Mouse (Mus musculus) MEL (cell line): ENCODE measurements around the gene Gcm2. TPM values are rescaled to one million over a fixed set of nuclear protein-coding genes. Genes with fewer than 3 reads are reported as not detected.

Source experiments
- DNase-seq: peaks from one replicate; pipeline ENCODE4 v3.0.0; 2011; ENCODE audit warnings: low read depth, low spot score
- H3K27ac ChIP-seq: 2 replicates; pipeline ENCODE4 v1.5.1; 2012; ENCODE audit warnings: low read depth, mild to moderate bottlenecking, control low read depth, low read length, moderate library complexity; ENCODE audit not compliant: control insufficient read depth
- H3K27me3 ChIP-seq, 2 experiments: fragments of 150-350 bp in 1 of 2; sonication (generic) in 1 of 2; 2 replicates each; pipeline ENCODE4 v1.6.1; 2012; ENCODE audit warnings: low read length in 2 of 2, mild to moderate bottlenecking in 2 of 2, improper control_type of control experiment in 1 of 2, moderate library complexity in 1 of 2; ENCODE audit not compliant: insufficient read depth in 2 of 2, control insufficient read depth in 1 of 2
- H3K36me3 ChIP-seq, 2 experiments: 2 replicates each; pipeline ENCODE4 v1.6.1; 2012 to 2014; ENCODE audit warnings: low read length in 2 of 2, improper control_type of control experiment in 1 of 2, inconsistent platforms in 1 of 2, mild to moderate bottlenecking in 1 of 2; ENCODE audit not compliant: insufficient read depth in 2 of 2, control insufficient read depth in 1 of 2
- H3K4me1 ChIP-seq, 2 experiments: fragments of 150-350 bp in 1 of 2; sonication (generic) in 1 of 2; 2 replicates each; pipeline ENCODE4 v1.6.1; 2012; ENCODE audit warnings: low read length in 2 of 2, improper control_type of control experiment in 1 of 2, mild to moderate bottlenecking in 1 of 2; ENCODE audit not compliant: insufficient read depth in 2 of 2, control insufficient read depth in 1 of 2
- H3K4me3 ChIP-seq, 2 experiments: fragments of 150-350 bp in 1 of 2; sonication (generic) in 1 of 2; 2 replicates each; pipeline ENCODE4 v1.5.1; 2012; ENCODE audit warnings: low read depth in 2 of 2, low read length in 2 of 2, mild to moderate bottlenecking in 2 of 2, moderate library complexity in 2 of 2, control low read depth in 1 of 2, improper control_type of control experiment in 1 of 2; ENCODE audit not compliant: control insufficient read depth in 1 of 2, insufficient read depth in 1 of 2
- H3K79me2 ChIP-seq: 2 replicates; pipeline ENCODE4 v1.6.1; 2012; ENCODE audit warnings: mild to moderate bottlenecking, low read length, moderate library complexity; ENCODE audit not compliant: control insufficient read depth, poor library complexity, insufficient read depth
- H3K9ac ChIP-seq: 2 replicates; pipeline ENCODE4 v1.6.1; 2012; ENCODE audit warnings: low read depth, mild to moderate bottlenecking, control low read depth, low read length, moderate library complexity; ENCODE audit not compliant: control insufficient read depth, poor library complexity, severe bottlenecking
- H3K9me3 ChIP-seq: fragments of 150-350 bp; sonication (generic); replicated peaks from 2 replicates; pipeline ENCODE4 v1.6.1; 2012; ENCODE audit warnings: mild to moderate bottlenecking, low read length, improper control_type of control experiment, moderate library complexity; ENCODE audit not compliant: insufficient read depth
- CHD1 ChIP-seq: IDR thresholded peaks from 2 replicates; pipeline ENCODE4 v1.6.1; 2012; ENCODE audit warnings: low read depth, mild to moderate bottlenecking, inconsistent platforms, low read length, improper control_type of control experiment
- CTCF ChIP-seq, 3 experiments: IDR thresholded peaks in 2 of 3; conservative IDR thresholded peaks in 1 of 3; 2 replicates each; pipeline ENCODE4 v1.5.1; 2011 to 2012; ENCODE audit warnings: low read length in 3 of 3, low read depth in 2 of 3, mild to moderate bottlenecking in 2 of 3, improper control_type of control experiment in 1 of 3, inconsistent platforms in 1 of 3, mixed read lengths in 1 of 3, moderate library complexity in 1 of 3; ENCODE audit not compliant: control insufficient read depth in 1 of 3, insufficient read depth in 1 of 3, poor library complexity in 1 of 3, severe bottlenecking in 1 of 3
- E2F4 ChIP-seq: IDR thresholded peaks from 2 replicates; pipeline ENCODE4 v1.6.1; 2011; ENCODE audit warnings: low read depth, low read length, improper control_type of control experiment, borderline replicate concordance
- ELF1 ChIP-seq: IDR thresholded peaks from 2 replicates; pipeline ENCODE4 v1.6.1; 2014; ENCODE audit warnings: low read depth, mild to moderate bottlenecking, inconsistent platforms, low read length, improper control_type of control experiment, moderate library complexity
- EP300 ChIP-seq, 2 experiments: IDR thresholded peaks; 2 replicates each; pipeline ENCODE4 v1.6.1; 2011; ENCODE audit warnings: improper control_type of control experiment in 2 of 2, low read length in 2 of 2, low read depth in 1 of 2, mild to moderate bottlenecking in 1 of 2
- ETS1 ChIP-seq: IDR thresholded peaks from 2 replicates; pipeline ENCODE4 v1.6.1; 2012; ENCODE audit warnings: low read depth, mild to moderate bottlenecking, inconsistent platforms, low read length, improper control_type of control experiment, moderate library complexity
- GABPA ChIP-seq: IDR thresholded peaks from 2 replicates; pipeline ENCODE4 v1.6.1; 2012; ENCODE audit warnings: low read depth, mild to moderate bottlenecking, inconsistent platforms, low read length, improper control_type of control experiment, moderate library complexity
- GATA1 ChIP-seq: IDR thresholded peaks from 2 replicates; pipeline ENCODE4 v1.6.1; 2011; ENCODE audit warnings: low read depth, low read length, improper control_type of control experiment
- HCFC1 ChIP-seq: IDR thresholded peaks from 2 replicates; pipeline ENCODE4 v1.6.1; 2012; ENCODE audit warnings: low read depth, mild to moderate bottlenecking, inconsistent platforms, low read length, improper control_type of control experiment, moderate library complexity
- JUND ChIP-seq: IDR thresholded peaks from 2 replicates; pipeline ENCODE4 v1.6.1; 2011; ENCODE audit warnings: low read depth, mild to moderate bottlenecking, improper control_type of control experiment, low read length
- KAT2A ChIP-seq: conservative IDR thresholded peaks from 2 replicates; pipeline ENCODE4 v1.6.1; 2012; ENCODE audit warnings: low read depth, low read length, improper control_type of control experiment, inconsistent platforms
- MAFK ChIP-seq: IDR thresholded peaks from 2 replicates; pipeline ENCODE4 v1.6.1; 2011; ENCODE audit warnings: low read depth, mild to moderate bottlenecking, low read length, improper control_type of control experiment, borderline replicate concordance
- MXI1 ChIP-seq: IDR thresholded peaks from 2 replicates; pipeline ENCODE4 v1.6.1; 2011; ENCODE audit warnings: mild to moderate bottlenecking, low read depth, low read length, improper control_type of control experiment
- MYB ChIP-seq: IDR thresholded peaks from 2 replicates; pipeline ENCODE4 v1.6.1; 2011; ENCODE audit warnings: mild to moderate bottlenecking, low read depth, low read length, improper control_type of control experiment
- MYC ChIP-seq: IDR thresholded peaks from 2 replicates; pipeline ENCODE4 v1.6.1; 2011; ENCODE audit warnings: low read depth, mild to moderate bottlenecking, low read length, improper control_type of control experiment, moderate library complexity
- NELFE ChIP-seq: IDR thresholded peaks from 2 replicates; pipeline ENCODE4 v1.6.1; 2011; ENCODE audit warnings: low read depth, low read length, improper control_type of control experiment
- POLR2A ChIP-seq, 2 experiments: IDR thresholded peaks; 2 replicates each; pipeline ENCODE4 v1.6.1; 2011 to 2012; ENCODE audit warnings: low read length in 2 of 2, mild to moderate bottlenecking in 2 of 2, control low read depth in 1 of 2, improper control_type of control experiment in 1 of 2, low read depth in 1 of 2, moderate library complexity in 1 of 2; ENCODE audit not compliant: control insufficient read depth in 1 of 2, insufficient read depth in 1 of 2, poor library complexity in 1 of 2
- POLR2AphosphoS5 ChIP-seq: IDR thresholded peaks from 2 replicates; pipeline ENCODE4 v1.6.1; 2012; ENCODE audit warnings: low read depth, borderline replicate concordance, mild to moderate bottlenecking, inconsistent platforms, low read length, moderate library complexity, mixed read lengths
- RCOR1 ChIP-seq: IDR thresholded peaks from 2 replicates; pipeline ENCODE4 v1.6.1; 2012; ENCODE audit warnings: low read depth, mild to moderate bottlenecking, inconsistent platforms, low read length, improper control_type of control experiment
- SIN3A ChIP-seq: IDR thresholded peaks from 2 replicates; pipeline ENCODE4 v1.6.1; 2012; ENCODE audit warnings: low read length, improper control_type of control experiment, inconsistent platforms
- TAL1 ChIP-seq: IDR thresholded peaks from 2 replicates; pipeline ENCODE4 v1.6.1; 2012; ENCODE audit warnings: mild to moderate bottlenecking, inconsistent platforms, low read length, moderate library complexity, mixed read lengths
- TBP ChIP-seq: IDR thresholded peaks from 2 replicates; pipeline ENCODE4 v1.8.0; 2011; ENCODE audit warnings: low read depth, low read length, improper control_type of control experiment
- TCF12 ChIP-seq: IDR thresholded peaks from 2 replicates; pipeline ENCODE4 v1.6.1; 2014; ENCODE audit warnings: low read depth, mild to moderate bottlenecking, inconsistent platforms, low read length, improper control_type of control experiment, moderate library complexity
- UBTF ChIP-seq: IDR thresholded peaks from 2 replicates; pipeline ENCODE4 v1.6.1; 2012; ENCODE audit warnings: low read depth, mild to moderate bottlenecking, inconsistent platforms, low read length, improper control_type of control experiment, moderate library complexity, borderline replicate concordance; ENCODE audit not compliant: insufficient read depth
- USF2 ChIP-seq, 2 experiments: IDR thresholded peaks; 2 replicates each; pipeline ENCODE4 v1.6.1; 2011 to 2012; ENCODE audit warnings: improper control_type of control experiment in 2 of 2, low read length in 2 of 2, borderline replicate concordance in 1 of 2, inconsistent platforms in 1 of 2, low read depth in 1 of 2, mild to moderate bottlenecking in 1 of 2; ENCODE audit not compliant: insufficient read depth in 1 of 2
- ZKSCAN1 ChIP-seq: IDR thresholded peaks from 2 replicates; pipeline ENCODE4 v1.6.1; 2012; ENCODE audit warnings: low read depth, mild to moderate bottlenecking, inconsistent platforms, low read length, improper control_type of control experiment, moderate library complexity
- ZMIZ1 ChIP-seq: IDR thresholded peaks from 2 replicates; pipeline ENCODE4 v1.6.1; 2012; ENCODE audit warnings: low read depth, mild to moderate bottlenecking, inconsistent platforms, low read length, improper control_type of control experiment, moderate library complexity
- polyA plus RNA-seq, 2 experiments: library from polyadenylated mRNA; stranded (reverse) in 1 of 2; unstranded in 1 of 2; fragments of >175 nt in 1 of 2; fragments of >200 nt in 1 of 2; gene quantifications; 2 replicates each; pipeline versions ENCODE4 v1.2.1 to v1.2.4; 2012; ENCODE audit warnings: low replicate concordance in 2 of 2, low read depth in 1 of 2; ENCODE audit not compliant: insufficient read length in 2 of 2, insufficient read depth in 1 of 2, missing spikeins in 1 of 2
- total RNA-seq: library from RNA; depleted of rRNA; stranded (reverse); fragments of 300-350 nt; gene quantifications from 2 replicates; pipeline ENCODE4 v1.2.3, GENCODE M21; 2012

The Gcm2 gene
- total and polyA plus RNA-seq, 3 experiments: not detected

GRCm38 (mm10) chr13:41098325-41098724 lies 12.5 kb downstream of the Gcm2 start:
- H3K9ac ChIP-seq: peak overlapping the region; percentile 40
- peaks cover 2 to 3% of the 10 kb centered on the region in 2 experiments; a peak in 1 of 4 replicates for H3K27me3 ChIP-seq
- H3K4me3 ChIP-seq: peak overlapping the region; percentile 46 to 56
- no peaks in the 10 kb centered on the region for H3K79me2 ChIP-seq
- H3K9me3 ChIP-seq: no peaks in the 10 kb centered on the region
- H3K4me1 ChIP-seq: peaks cover 0 to 6% of the 10 kb centered on the region in 2 experiments; a peak in 1 of 4 replicates
- DNase-seq: peak; percentile 82
- TF ChIP-seq EP300 (IDR thresholded peaks at IDR 0.05; ENCODE audit: low read depth in 1 of 2, low read length in 2 of 2): peak; percentile 61 to 75
- no peak for TF ChIP-seq NELFE
- no peak for TF ChIP-seq POLR2A (IDR thresholded peaks at IDR 0.05; ENCODE audit: control insufficient read depth in 1 of 2, insufficient read depth in 1 of 2, low read depth in 1 of 2, low read length in 2 of 2, poor library complexity in 1 of 2)
- TF ChIP-seq TCF12: peak; percentile 47; the same call in 1 of the 2 replicates
- TF ChIP-seq SIN3A: peak; percentile 32; the same call in 1 of the 2 replicates
- 0 out of 2 replicates have a peak, but pooled peaks have one; percentile 33 for TF ChIP-seq ETS1
- TF ChIP-seq TBP: 0 out of 2 replicates have a peak, but pooled peaks have one; percentile 38
- TF ChIP-seq JUND: no peak
- no peak for TF ChIP-seq KAT2A
- peak; percentile 80 for TF ChIP-seq GATA1
- no peak for TF ChIP-seq CTCF (IDR thresholded peaks at IDR 0.05 in 2 of 3, conservative IDR thresholded peaks at IDR 0.05 in 1 of 3; ENCODE audit: control insufficient read depth in 1 of 3, insufficient read depth in 1 of 3, low read depth in 2 of 3, low read length in 3 of 3, poor library complexity in 1 of 3, severe bottlenecking in 1 of 3)
- TF ChIP-seq TAL1: peak; percentile 66
- no peak; the same call in 1 of the 2 replicates for TF ChIP-seq MXI1
- no peak for TF ChIP-seq USF2 (IDR thresholded peaks at IDR 0.05; ENCODE audit: borderline replicate concordance in 1 of 2, insufficient read depth in 1 of 2, low read depth in 1 of 2, low read length in 2 of 2)
- peak; percentile 54; the same call in 1 of the 2 replicates for TF ChIP-seq RCOR1
- TF ChIP-seq, all 39 proteins: peak for 8
- peak overlapping the region; percentile 73 for H3K27ac ChIP-seq
- H3K36me3 ChIP-seq: no peaks in the 10 kb centered on the region

- Histone ChIP-seq H3K4me1 (peaks cover 0 to 6% of the 10 kb centered on the region in 2 experiments; a peak in 1 of 4 replicates), H3K9ac (peak overlapping the region; percentile 40), H3K36me3 (no peaks in the 10 kb centered on the region), H3K27ac (peak overlapping the region; percentile 73), H3K4me3 (peak overlapping the region; percentile 46 to 56), H3K9me3 (no peaks in the 10 kb centered on the region), H3K79me2 (no peaks in the 10 kb centered on the region), H3K27me3 (peaks cover 4 to 7% of the 10 kb centered on the region in 2 experiments; a peak in 3 of 4 replicates)
- DNase-seq: peak; percentile 93
- no peak for TF ChIP-seq CHD1
- TF ChIP-seq SIN3A: no peak; the same call in 1 of the 2 replicates
- no peak for TF ChIP-seq ZKSCAN1
- TF ChIP-seq E2F4: no peak
- TF ChIP-seq MAFK: no peak
- no peak for TF ChIP-seq ZMIZ1
- TF ChIP-seq ETS1: peak; percentile 47; the same call in 1 of the 2 replicates
- TF ChIP-seq NELFE: peak; percentile 57; the same call in 1 of the 2 replicates
- no peak for TF ChIP-seq MYB
- peak; percentile 84 for TF ChIP-seq GATA1
- no peak for TF ChIP-seq UBTF
- TF ChIP-seq TAL1: peak; percentile 15; the same call in 1 of the 2 replicates
- peak; percentile 79 for TF ChIP-seq ELF1
- no peak for TF ChIP-seq MYC
- no peak for TF ChIP-seq GABPA
- no peak for TF ChIP-seq MXI1
- TF ChIP-seq JUND: no peak
- TF ChIP-seq HCFC1: 0 out of 2 replicates have a peak, but pooled peaks have one; percentile 45
- peak in 1 of 2 experiments; percentile 64; a peak in 2 of 4 replicates for TF ChIP-seq POLR2A (IDR thresholded peaks at IDR 0.05; ENCODE audit: control insufficient read depth in 1 of 2, insufficient read depth in 1 of 2, low read depth in 1 of 2, low read length in 2 of 2, poor library complexity in 1 of 2)
- TF ChIP-seq POLR2AphosphoS5: no peak
These were observed 13.3 kb downstream of the Gcm2 start for GRCm38 (mm10) chr13:41097324-41098058.
